Mouse (Mus musculus): ENCODE results near the gene 1700007K13Rik.

GRCm38 (mm10) chr2:28464919-28465318 is 1.2 kb downstream of the 1700007K13Rik start:
- TF ChIP-seq CTCF (IDR thresholded peaks at IDR 0.05; ENCODE audit: borderline replicate concordance, insufficient read depth, low read depth, low read length), result no peak
- TF ChIP-seq POLR2A (IDR thresholded peaks at IDR 0.05; ENCODE audit: borderline replicate concordance, insufficient read depth, low read length), result no peak
